ENCODE assay signal across 8 mouse cellular contexts in the genomic region with DNA sequence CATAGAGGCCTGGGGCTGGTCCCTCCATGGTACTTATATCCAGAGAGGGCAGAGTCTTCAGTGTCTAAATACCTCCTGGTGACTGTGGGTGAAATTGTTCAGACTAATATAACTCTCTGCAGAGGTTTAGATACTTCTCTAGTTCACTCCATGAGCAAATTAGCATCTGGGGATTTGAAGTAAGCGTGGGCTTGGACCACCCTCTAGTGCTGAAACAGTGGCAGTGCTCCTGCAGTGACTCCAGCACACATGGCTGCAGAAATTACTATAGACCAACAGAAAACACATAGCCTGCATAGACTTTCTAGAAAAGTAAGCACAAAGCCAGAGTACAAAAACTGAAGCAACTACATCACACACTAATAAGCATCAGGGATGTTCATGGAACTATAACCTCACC. TPM values are rescaled to one million over a fixed set of nuclear protein-coding genes. Genes with fewer than 3 reads are reported as not detected.
A peak's percentile ranks its signal among the peaks of the same experiment; 100 is the strongest.
DNase-seq lines count a peak whose midpoint lies in the region; ATAC-seq and TF ChIP-seq lines count a peak whose summit lies in the region.

No protein-coding gene starts in this region.

- DNase-seq in heart, adult 8-10 months (ENCODE audit: low spot score), result peak; percentile 29
- DNase-seq in forebrain, embryonic 10.5 days (ENCODE audit: extremely low spot score, low spot score), result peak; percentile 31
- DNase-seq in layer of hippocampus, postnatal 36 days, result peak; percentile 63
- peak; percentile 59 for DNase-seq in right cerebral cortex, postnatal 4 days

- no peak overlapping the region for H3K4me3 ChIP-seq in heart, embryonic 12.5 days
- no peak overlapping the region for H3K4me3 ChIP-seq in bone marrow macrophage, adult 2 months (ENCODE audit: insufficient read depth, low read length)
- H3K4me3 ChIP-seq in forebrain, embryonic 10.5 days, result no peak overlapping the region
- H3K4me3 ChIP-seq in hindbrain, embryonic 16.5 days (ENCODE audit: low read length), result no peak overlapping the region

- no peak overlapping the region for H3K9ac ChIP-seq in heart, embryonic 12.5 days
- no peak overlapping the region for H3K9ac ChIP-seq in hindbrain, embryonic 16.5 days (ENCODE audit: low read depth, low read length)

- H3K27me3 ChIP-seq in heart, embryonic 12.5 days (replicated peaks), result peaks cover 4% of the 10 kb centered on the region; the same call in 1 of the 2 replicates
- H3K27me3 ChIP-seq in forebrain, embryonic 10.5 days (ENCODE audit: poor library complexity, severe bottlenecking), result no peaks in the 10 kb centered on the region
- H3K27me3 ChIP-seq in hindbrain, embryonic 16.5 days (replicated peaks; ENCODE audit: control insufficient read depth, insufficient read depth, low read length), result no peaks in the 10 kb centered on the region

- H3K36me3 ChIP-seq in heart, embryonic 12.5 days, result no peaks in the 10 kb centered on the region
- no peaks in the 10 kb centered on the region for H3K36me3 ChIP-seq in forebrain, embryonic 10.5 days (replicated peaks)
- no peaks in the 10 kb centered on the region for H3K36me3 ChIP-seq in hindbrain, embryonic 16.5 days (ENCODE audit: control insufficient read depth, insufficient read depth, low read length)

- WGBS in heart, embryonic 12.5 days, result 24% methylated on average over 1 of the region's 1 CpGs
- WGBS in forebrain, embryonic 10.5 days, result 32% methylated on average over 1 of the region's 1 CpGs
- WGBS in hindbrain, embryonic 16.5 days, result 16% methylated on average over 1 of the region's 1 CpGs

- H3K4me2 ChIP-seq in heart, embryonic 12.5 days, result no peak overlapping the region
- H3K4me2 ChIP-seq in hindbrain, embryonic 16.5 days (ENCODE audit: low read length), result no peak overlapping the region

- no peaks in the 10 kb centered on the region for H3K4me1 ChIP-seq in heart, embryonic 12.5 days (replicated peaks)
- no peaks in the 10 kb centered on the region for H3K4me1 ChIP-seq in bone marrow macrophage, adult 2 months (ENCODE audit: control insufficient read depth, insufficient read depth, low read length)
- 0 out of 2 replicates have a peak, but pooled peaks cover 1% of the 10 kb centered on the region for H3K4me1 ChIP-seq in forebrain, embryonic 10.5 days
- H3K4me1 ChIP-seq in hindbrain, embryonic 16.5 days (ENCODE audit: control insufficient read depth, insufficient read depth, low read depth, low read length), result no peaks in the 10 kb centered on the region

- peak; percentile 55 for TF ChIP-seq CTCF in bone marrow macrophage, adult 2 months (IDR thresholded peaks at IDR 0.05; ENCODE audit: low read depth, low read length)

- H3K27ac ChIP-seq in heart, embryonic 12.5 days (ENCODE audit: poor library complexity, severe bottlenecking), result no peak overlapping the region
- no peak overlapping the region for H3K27ac ChIP-seq in bone marrow macrophage, adult 2 months (ENCODE audit: insufficient read depth, low read depth, low read length)
- H3K27ac ChIP-seq in forebrain, embryonic 10.5 days, result no peak overlapping the region
- no peak overlapping the region for H3K27ac ChIP-seq in hindbrain, embryonic 16.5 days (ENCODE audit: low read depth, low read length)

- ATAC-seq in heart, embryonic 12.5 days (ENCODE audit: insufficient number of reproducible peaks, low FRiP score), result no peak
- peak; percentile 94 for ATAC-seq in hindbrain, embryonic 16.5 days
- ATAC-seq in megakaryocyte progenitor cell, adult 5-6 weeks (replicated peaks; ENCODE audit: poor library complexity), result peak; percentile 87

- H3K9me3 ChIP-seq in heart, embryonic 12.5 days (replicated peaks), result no peaks in the 10 kb centered on the region
- H3K9me3 ChIP-seq in forebrain, embryonic 10.5 days, result no peaks in the 10 kb centered on the region
- no peaks in the 10 kb centered on the region for H3K9me3 ChIP-seq in hindbrain, embryonic 16.5 days (ENCODE audit: control insufficient read depth, low read length)

- no peak for TF ChIP-seq POLR2A in bone marrow macrophage, adult 2 months (IDR thresholded peaks at IDR 0.05; ENCODE audit: borderline replicate concordance, low read depth, low read length)

RNA-seq across cellular contexts. Expression of gene Gdpd4, which starts 57.7 kb away (rescaled TPM):
- not detected for total RNA-seq in heart, adult 8-10 months (2022)
- polyA plus RNA-seq in heart, embryonic 12.5 days (2016; fragmentation: Nextera tagmentation; extraction: Ambion mirVana), result not detected in 2 replicates
- polyA plus RNA-seq in bone marrow macrophage, adult 2 months (2012; ENCODE audit: insufficient read depth, insufficient read length, missing spikeins), result not detected in 2 replicates
- not detected in 2 replicates for polyA plus RNA-seq in forebrain, embryonic 10.5 days (2016; fragmentation: Nextera tagmentation; extraction: Ambion mirVana)
- polyA plus RNA-seq in hindbrain, embryonic 16.5 days (2015; fragmentation: Nextera tagmentation; extraction: Ambion mirVana), result not detected in 2 replicates
- total RNA-seq in layer of hippocampus, postnatal 36 days (2021), result not detected
- total RNA-seq in megakaryocyte progenitor cell, adult 5-6 weeks (2015), result not detected in 2 replicates
- not detected in 2 replicates for total RNA-seq in megakaryocyte progenitor cell, adult 5-6 weeks (2017)
